Mouse (Mus musculus) bone marrow, adult 2 months (tissue): ENCODE measurements around the gene Grik4. TPM values are rescaled to one million over a fixed set of nuclear protein-coding genes. Genes with fewer than 3 reads are reported as not detected.

Source experiments
- H3K27ac ChIP-seq: fragments of 200-500 bp; 2 replicates; pipeline ENCODE4 v1.5.1; 2012; ENCODE audit warnings: low read depth, mild to moderate bottlenecking, control low read depth, inconsistent platforms, low read length; ENCODE audit not compliant: control insufficient read depth, poor library complexity, insufficient read depth
- H3K4me1 ChIP-seq: fragments of 200-500 bp; 2 replicates; pipeline ENCODE4 v1.6.1; 2011; ENCODE audit warnings: low read length; ENCODE audit not compliant: control insufficient read depth, insufficient read depth
- H3K4me3 ChIP-seq: fragments of 200-500 bp; replicated peaks from 2 replicates; pipeline ENCODE3; 2011; ENCODE audit warnings: mild to moderate bottlenecking, low read depth, low read length, control low read depth; ENCODE audit not compliant: control insufficient read depth
- CTCF ChIP-seq: fragments of 200-500 bp; IDR thresholded peaks from 2 replicates; pipeline ENCODE4 v1.5.1; 2011; ENCODE audit warnings: low read length, control low read depth; ENCODE audit not compliant: control insufficient read depth, insufficient read depth
- POLR2A ChIP-seq: fragments of 200-500 bp; IDR thresholded peaks from 2 replicates; pipeline ENCODE4 v1.6.1; 2011; ENCODE audit warnings: low read depth, mild to moderate bottlenecking, control low read depth, low read length, borderline replicate concordance; ENCODE audit not compliant: control insufficient read depth
- WGBS: fragments of 180-500 bp; shearing (Covaris S2); methylation state at CpG from one replicate; pipeline ENCODE4 v1.1.7; 2018; 5-methylcytosine and 5-hydroxymethylcytosine counted together
- polyA plus RNA-seq: library from polyadenylated mRNA; stranded (reverse); fragments of >200 nt; gene quantifications from 2 replicates; pipeline ENCODE4 v1.2.4, GENCODE M21; 2011; ENCODE audit warnings: low replicate concordance; ENCODE audit not compliant: missing spikeins, insufficient read depth, insufficient read length

Gene Grik4
- polyA plus RNA-seq, 1 experiment, result 4.1 TPM

GRCm38 (mm10) chr9:42751160-42751559 is 193.1 kb downstream of the Grik4 start:
- H3K4me3 ChIP-seq, result no peak overlapping the region
- 81% methylated on average over 2 of the region's 2 CpGs for WGBS
- no peaks in the 10 kb centered on the region for H3K4me1 ChIP-seq
- TF ChIP-seq POLR2A (no peak), CTCF (no peak)
- no peak overlapping the region for H3K27ac ChIP-seq

GRCm38 (mm10) chr9:42750176-42750575 is 194.1 kb downstream of the Grik4 start:
- Histone ChIP-seq H3K4me3 (no peak overlapping the region), H3K4me1 (no peaks in the 10 kb centered on the region), H3K27ac (no peak overlapping the region)
- WGBS, result 60% methylated on average over 3 of the region's 3 CpGs
- TF ChIP-seq POLR2A, result no peak
- TF ChIP-seq CTCF, result no peak

- WGBS, result 79% methylated on average over 8 of the region's 8 CpGs
- Histone ChIP-seq H3K4me1 (no peaks in the 10 kb centered on the region), H3K4me3 (no peak overlapping the region), H3K27ac (no peak overlapping the region)
- TF ChIP-seq CTCF (no peak), POLR2A (no peak)
These were observed 198.3 kb downstream of the Grik4 start for GRCm38 (mm10) chr9:42745982-42746381.

GRCm38 (mm10) chr9:42742385-42742784 is 201.9 kb downstream of the Grik4 start:
- no peak overlapping the region for H3K4me3 ChIP-seq
- H3K27ac ChIP-seq, result no peak overlapping the region
- whole genome bisulfite sequencing, result 20% methylated on average over 5 of the region's 5 CpGs
- H3K4me1 ChIP-seq, result no peaks in the 10 kb centered on the region
- TF ChIP-seq POLR2A (no peak), CTCF (no peak)

- no peak overlapping the region for H3K4me3 ChIP-seq
- TF ChIP-seq POLR2A (no peak), CTCF (no peak)
- H3K27ac ChIP-seq, result no peak overlapping the region
- WGBS, result 71% methylated on average over 7 of the region's 7 CpGs
- no peaks in the 10 kb centered on the region for H3K4me1 ChIP-seq
These were observed 207.5 kb downstream of the Grik4 start for GRCm38 (mm10) chr9:42736697-42737335.

- Histone ChIP-seq H3K27ac (no peak overlapping the region), H3K4me3 (no peak overlapping the region), H3K4me1 (no peaks in the 10 kb centered on the region)
- 60% methylated on average over 5 of the region's 5 CpGs for WGBS
- TF ChIP-seq CTCF (no peak), POLR2A (no peak)
These were observed 209.2 kb downstream of the Grik4 start for GRCm38 (mm10) chr9:42735086-42735485.

GRCm38 (mm10) chr9:42732731-42733318 is 211.5 kb downstream of the Grik4 start:
- Histone ChIP-seq H3K4me3 (no peak overlapping the region), H3K4me1 (no peaks in the 10 kb centered on the region), H3K27ac (no peak overlapping the region)
- TF ChIP-seq POLR2A (no peak), CTCF (no peak)
- WGBS, result 80% methylated on average over 9 of the region's 9 CpGs

- Histone ChIP-seq H3K4me3 (no peak overlapping the region), H3K27ac (no peak overlapping the region), H3K4me1 (no peaks in the 10 kb centered on the region)
- TF ChIP-seq POLR2A, result no peak
- TF ChIP-seq CTCF, result no peak
- WGBS, result 68% methylated on average over 6 of the region's 6 CpGs
These were observed 215.8 kb downstream of the Grik4 start for GRCm38 (mm10) chr9:42728472-42728871.

GRCm38 (mm10) chr9:42727661-42728060 is 216.6 kb downstream of the Grik4 start:
- 74% methylated on average over 6 of the region's 6 CpGs for WGBS
- no peak for TF ChIP-seq CTCF
- TF ChIP-seq POLR2A, result no peak

More at GRCm38 (mm10) chr9:42727661-42728060, 216.6 kb downstream of the Grik4 start:
- Histone ChIP-seq H3K4me3 (no peak overlapping the region), H3K4me1 (no peaks in the 10 kb centered on the region), H3K27ac (no peak overlapping the region)
